Mouse (Mus musculus) 3134 (cell line): Measurements from ENCODE around the gene Ssr4.
"Not testable (repeated sequence)": the region's sequence is repeated elsewhere in the genome, so short reads cannot be mapped to it uniquely, and the experiment has no call there.

ENCODE experiments used
- DNase-seq: peaks from one replicate; pipeline ENCODE4 v3.0.0-alpha.2; 2011; ENCODE audit warnings: low spot score; ENCODE audit not compliant: insufficient read length; ENCODE audit errors: extremely low read depth

Ssr4 gene

DNA sequence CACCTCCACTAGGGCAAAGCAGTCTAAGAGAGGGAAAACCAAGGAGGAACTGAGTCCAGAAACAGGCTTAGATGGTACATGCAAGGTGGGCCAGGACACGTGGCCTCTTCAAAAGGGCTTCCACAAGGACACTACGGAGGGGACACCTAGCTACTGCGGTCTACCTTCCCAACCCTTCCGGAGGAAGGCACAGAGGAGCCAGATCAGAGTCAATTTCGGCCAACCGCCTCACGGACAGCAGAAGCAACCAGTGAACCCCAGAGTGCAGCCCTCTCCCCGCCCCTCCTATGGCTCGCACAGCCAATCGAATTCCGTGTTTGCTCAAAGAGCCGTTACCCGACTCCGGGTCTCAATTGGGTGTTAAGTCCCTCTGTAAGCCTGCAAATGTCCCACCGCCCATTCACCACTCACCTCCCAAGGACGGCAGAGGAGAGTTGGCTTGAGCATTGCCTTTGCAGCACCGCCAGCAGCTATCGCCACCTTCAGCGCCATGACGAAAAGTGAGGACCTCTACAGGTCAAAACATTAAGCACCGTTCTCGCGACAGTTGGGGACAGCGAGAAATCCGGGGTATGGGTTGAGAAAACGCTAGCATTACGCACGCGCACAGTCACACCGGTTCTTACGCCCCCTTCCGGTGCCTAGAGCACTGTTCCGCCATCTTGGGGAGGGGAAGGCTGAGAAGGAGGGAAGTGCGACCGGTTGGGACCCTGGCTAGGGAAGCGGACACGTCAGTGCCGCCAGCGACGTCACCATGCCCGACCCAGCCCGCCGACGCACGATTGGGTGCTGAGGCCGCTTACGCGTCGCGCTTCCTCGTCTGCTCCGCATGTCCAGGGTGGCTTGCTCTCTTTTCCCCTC, at the start of gene Ssr4, which contains the start of gene Idh3g:
TSS of gene Ssr4 (plus strand) at position 665 of the 861 bp plus-strand sequence.
TSS of gene Idh3g (minus strand) at position 534 of the 861 bp plus-strand sequence.
- DNase-seq, result peak; percentile 97

DNA sequence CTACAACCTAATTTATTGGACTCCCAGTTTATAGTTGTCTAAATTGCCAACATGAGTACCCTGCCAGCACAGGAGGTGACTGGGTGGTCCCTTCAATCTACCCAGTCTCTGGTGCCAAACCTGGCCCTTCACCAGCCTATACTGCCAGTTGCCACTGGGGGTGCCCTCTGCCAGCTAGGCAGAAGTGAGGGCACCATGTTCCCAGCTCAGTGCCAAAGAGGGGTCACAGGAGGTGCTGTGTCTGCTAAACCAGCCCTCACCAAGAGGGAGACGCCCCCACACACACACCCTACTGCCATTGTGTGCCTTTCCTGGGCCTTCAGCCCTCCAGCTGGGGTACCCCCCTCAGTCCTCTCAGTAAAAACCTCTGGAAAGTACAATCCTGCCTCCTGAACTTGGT, 48.7 kb upstream of the Ssr4 start:
- no peak for DNase-seq

DNA sequence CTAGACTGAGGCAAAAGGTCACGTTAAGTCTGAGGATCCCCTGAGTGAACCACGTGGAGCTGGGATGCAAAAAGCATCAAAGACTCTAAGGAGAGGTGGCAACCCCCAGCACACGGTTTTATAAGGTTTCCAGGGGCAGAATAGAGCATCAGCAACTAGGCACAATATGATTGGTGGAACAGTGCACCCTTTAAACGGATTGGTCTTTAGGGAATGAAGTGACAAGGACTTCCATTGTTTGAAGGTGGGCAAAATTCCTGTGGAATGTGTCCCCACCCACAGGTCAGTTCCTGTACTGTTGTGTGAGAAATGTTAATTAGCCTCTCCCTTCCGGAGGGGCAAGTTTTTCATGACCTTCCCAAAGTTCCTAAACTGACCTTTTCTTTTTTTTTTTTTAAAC, 47.7 kb upstream of the Ssr4 start:
- DNase-seq, result no peak

- not testable (repeated sequence) for DNase-seq
Measured at GRCm38 (mm10) chrX:73739841-73740240, 47.0 kb upstream of the Ssr4 start.

DNA sequence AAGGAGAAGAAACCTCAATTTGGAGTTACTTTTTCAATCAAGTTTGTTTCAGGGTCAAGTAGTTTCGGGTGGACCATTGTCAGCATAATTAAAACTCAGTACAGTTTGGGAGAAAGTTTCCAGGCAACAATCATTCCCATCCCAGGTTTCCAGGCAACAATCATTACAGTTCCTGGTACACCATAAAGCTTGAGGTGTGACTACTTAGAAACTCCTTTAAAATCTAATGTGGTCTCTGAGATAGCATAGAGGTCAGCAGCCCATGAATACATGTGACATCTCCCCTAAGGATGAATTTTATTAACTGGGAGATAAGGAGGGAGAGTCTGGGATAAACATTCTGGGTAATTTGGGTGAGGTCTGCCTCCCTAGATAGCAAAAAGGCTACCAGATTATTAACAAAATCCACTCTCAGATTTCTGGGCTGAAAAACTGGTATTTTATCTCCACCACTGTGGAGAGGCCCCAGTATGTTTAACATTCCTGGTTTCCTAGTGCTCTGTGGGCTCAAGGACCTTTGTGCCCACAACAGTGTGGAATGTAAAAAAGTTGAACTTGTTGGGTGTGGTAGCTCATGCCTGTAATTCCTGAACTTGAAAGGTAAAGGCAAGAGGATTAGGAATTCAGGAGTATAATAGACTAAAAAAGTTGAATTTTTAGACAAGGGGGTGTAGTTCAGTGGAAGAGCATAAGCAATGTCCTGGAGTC, 41.9 kb upstream of the Ssr4 start:
- DNase-seq, result no peak

DNA sequence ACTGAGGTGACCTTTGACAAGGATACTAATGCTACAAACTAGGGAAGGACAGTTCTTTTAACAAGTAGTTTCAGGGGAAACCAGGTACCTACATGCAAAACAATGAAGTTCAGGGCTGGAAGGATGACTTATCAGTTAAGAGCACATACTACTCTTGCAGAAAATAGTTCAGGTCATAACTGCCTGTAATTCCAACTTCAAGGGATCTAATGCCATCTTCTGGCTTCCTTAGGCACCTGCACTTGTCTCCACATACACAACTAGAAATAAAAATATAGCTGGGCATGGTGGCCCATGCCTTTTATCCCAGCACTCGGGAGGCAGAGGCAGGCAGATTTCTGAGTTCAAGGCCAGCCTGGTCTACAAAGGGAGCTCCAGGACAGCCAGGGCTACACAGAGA, 37.9 kb upstream of the Ssr4 start:
- DNase-seq, result no peak

GRCm38 (mm10) chrX:73756334-73757140, 30.3 kb upstream of the Ssr4 start, which contains the start of gene Plxnb3:
Plxnb3 (plus strand) TSS chrX:73757090.
- DNase-seq, result no peak

DNA sequence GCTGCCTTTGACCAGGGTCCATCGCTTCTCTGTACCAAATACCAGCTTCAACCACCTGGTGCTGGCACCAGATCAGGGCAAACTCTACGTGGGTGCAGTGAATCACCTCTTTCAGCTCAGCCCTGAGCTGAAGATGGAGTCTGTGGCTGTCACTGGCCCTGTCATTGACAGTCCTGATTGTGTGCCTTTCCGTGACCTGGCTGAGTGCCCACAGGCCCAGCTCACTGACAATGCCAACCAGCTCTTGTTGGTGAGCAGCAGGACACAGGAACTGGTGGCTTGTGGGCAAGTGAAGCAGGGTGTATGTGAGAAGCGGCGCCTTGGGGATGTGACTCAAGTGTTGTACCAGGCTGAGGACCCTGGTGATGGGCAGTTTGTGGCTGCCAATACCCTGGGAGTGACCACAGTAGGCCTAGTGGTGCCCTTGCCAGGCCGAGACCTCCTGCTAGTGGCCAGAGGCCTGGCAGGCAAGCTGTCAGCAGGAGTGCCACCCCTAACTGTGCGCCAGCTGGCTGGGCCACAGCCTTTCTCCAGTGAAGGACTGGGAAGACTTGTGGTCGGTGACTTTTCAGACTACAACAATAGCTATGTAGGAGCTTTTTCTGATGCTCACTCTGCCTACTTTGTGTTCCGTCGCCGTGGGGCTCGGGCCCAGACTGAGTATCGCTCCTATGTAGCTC, 28.1 kb upstream of the Ssr4 start:
- peak; percentile 79 for DNase-seq

GRCm38 (mm10) chrX:73765311-73765710, 21.5 kb upstream of the Ssr4 start:
- peak; percentile 30 for DNase-seq

GRCm38 (mm10) chrX:73767267-73767666, 19.6 kb upstream of the Ssr4 start:
- no peak for DNase-seq

DNA sequence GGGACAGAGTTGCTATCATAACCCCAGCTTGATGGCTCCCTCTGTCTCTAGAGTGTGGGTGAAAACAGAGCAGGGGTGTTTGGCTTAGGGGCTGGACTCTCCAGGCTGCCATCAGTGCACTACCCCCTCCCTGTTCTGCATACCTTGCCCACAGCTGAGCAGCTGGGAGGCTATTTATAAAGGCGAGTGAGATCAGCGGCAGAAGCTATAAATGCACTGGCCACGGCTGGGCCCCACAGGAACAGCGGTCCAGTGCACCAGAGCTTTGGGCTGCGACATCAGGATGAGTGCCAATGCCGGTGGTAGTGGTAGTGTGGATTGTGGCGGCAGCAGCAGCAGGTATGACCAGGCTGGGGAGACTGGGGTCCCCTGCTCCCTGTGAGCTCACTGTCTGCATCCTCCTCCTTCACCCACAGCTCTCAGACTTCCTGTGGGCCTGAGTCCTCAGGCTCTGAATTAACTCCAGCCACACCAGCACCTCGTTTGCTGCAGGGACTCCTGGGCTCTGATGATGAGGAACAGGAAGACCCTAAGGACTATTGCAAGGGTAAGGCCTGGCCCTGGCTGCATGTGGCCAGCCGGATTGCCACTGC, 12.6 kb upstream of the Ssr4 start, which contains the start of gene Srpk3:
TSS of gene Srpk3 (plus strand) at position 238 of the 593 bp plus-strand sequence.
- DNase-seq, result no peak

DNA sequence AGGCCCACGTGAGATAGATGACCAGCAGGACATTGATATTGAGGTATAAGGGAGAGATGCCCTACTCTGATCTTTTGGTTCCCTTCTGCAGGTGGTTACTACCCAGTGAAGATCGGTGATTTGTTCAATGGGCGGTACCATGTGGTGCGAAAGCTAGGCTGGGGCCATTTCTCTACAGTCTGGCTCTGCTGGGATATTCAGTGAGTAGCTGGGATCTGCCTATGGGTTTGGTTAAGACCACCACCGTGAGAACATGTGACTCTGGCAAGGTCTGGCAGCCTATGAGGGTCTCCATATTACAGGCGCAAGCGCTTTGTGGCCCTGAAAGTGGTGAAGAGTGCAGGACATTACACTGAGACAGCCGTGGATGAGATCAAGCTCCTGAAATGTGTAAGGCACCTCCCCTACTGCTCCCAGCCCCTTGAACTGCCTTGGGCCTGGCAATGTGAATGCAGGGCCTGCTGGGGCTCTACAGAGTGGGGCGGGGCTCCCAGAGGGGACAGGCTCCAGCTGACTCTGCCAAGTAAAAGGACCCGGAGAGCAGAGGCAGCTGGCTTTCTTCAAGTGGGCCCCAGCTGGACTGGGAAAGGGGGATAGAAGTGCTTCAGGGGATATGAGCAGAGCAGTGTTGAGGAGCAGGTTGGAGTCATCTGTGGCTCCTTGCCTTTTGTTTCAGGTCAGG, 11.9 kb upstream of the Ssr4 start:
- DNase-seq, result no peak

DNA sequence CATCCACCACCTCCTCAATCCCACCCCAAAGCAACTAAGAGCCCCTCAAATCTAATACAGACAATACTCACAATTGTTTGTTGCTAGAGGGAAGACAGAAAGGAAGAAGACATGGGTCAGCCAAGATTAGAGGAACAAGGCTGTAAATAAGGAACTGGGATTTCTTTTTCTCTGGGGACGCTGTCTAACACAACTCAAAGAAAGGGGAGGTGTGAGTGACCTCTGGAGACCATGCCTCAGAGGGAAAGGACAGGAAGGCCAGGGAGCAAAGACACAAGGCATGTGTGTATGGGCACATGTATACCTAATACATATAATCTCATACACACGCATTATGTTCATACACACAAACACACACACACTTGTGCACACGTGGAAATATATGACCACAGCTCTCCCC, 4.6 kb upstream of the Ssr4 start:
- DNase-seq, result no peak

DNA sequence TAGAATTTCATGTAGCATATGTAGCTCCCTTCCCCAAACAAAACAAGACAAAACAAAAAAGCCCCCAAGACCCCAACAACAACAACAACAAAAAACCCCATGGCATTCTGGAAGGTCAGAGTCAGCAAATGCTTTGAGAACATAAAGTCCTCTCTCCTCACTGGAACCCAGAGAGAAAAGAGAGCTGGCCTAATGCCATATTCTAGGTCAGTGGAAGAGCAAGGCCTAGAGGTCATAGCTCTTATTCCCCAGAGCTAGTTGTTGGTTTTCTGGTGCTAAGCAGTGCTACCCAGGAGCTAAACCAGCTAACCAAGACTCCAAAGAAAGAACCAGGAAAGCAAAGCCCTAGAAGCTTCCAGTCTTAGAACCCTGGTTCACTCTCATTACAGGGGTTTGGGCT, 1.2 kb upstream of the Ssr4 start:
- DNase-seq, result no peak

GRCm38 (mm10) chrX:73787225-73787558, 364 bp downstream of the Ssr4 start:
- DNase-seq, result no peak

- no peak for DNase-seq
Measured at GRCm38 (mm10) chrX:73788501-73788900, 1.7 kb downstream of the Ssr4 start.

DNA sequence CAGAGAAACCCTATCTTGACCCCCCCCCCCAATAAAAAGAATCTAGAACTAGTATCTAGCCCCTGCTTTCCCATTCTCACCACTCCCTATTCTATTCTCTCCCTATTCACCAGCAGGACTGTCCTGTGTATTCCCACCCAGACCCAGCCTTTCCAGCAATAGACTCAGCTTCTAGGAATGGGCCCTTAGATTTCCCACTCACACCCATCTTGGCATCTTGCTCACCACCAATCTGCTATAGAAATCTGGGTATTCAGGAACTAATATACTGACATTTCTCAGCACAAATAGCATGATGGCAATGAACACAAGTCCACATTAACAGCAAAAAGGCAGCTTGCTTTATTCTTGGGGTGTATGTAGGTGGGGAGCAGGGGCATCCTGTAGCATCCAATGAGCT, 6.2 kb downstream of the Ssr4 start:
- no peak for DNase-seq

DNA sequence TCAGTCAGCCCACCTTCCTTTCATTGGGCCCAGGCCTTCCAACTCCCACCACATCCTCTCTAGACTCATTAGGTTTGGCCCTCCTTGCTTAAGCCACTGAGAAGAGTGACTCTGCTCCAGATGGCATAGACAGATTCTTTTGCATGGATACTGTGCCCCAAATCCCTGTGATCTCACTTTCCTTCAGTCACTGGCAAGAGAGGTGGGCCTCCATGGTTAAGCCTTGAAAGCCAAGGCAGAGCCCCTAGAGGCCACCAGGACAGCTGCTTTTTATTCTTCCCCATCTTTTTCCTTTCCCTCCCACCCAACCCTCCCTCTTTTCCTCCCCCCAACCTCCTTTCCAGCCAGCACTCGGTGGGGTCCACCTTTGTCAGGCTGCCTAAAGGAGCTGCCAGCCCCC, 6.7 kb downstream of the Ssr4 start:
- no peak for DNase-seq

- no peak for DNase-seq
Measured at GRCm38 (mm10) chrX:73797511-73797910, 10.7 kb downstream of the Ssr4 start.

GRCm38 (mm10) chrX:73798502-73798901, 11.7 kb downstream of the Ssr4 start:
- DNase-seq, result peak; percentile 65
